Mouse (Mus musculus) hindbrain, postnatal 0 days (tissue): Measurements from ENCODE around the gene Sirt7. TPM values are rescaled to one million over a fixed set of nuclear protein-coding genes. Genes with fewer than 3 reads are reported as not detected.

Experiments used
- ATAC-seq: fragments of 200-750 bp; cut with Nextera tagmentation; 2 replicates; pipeline ENCODE4 v1.8.0; 2017; ENCODE audit warnings: mild to moderate bottlenecking, moderate TSS enrichment, moderate library complexity
- DNase-seq: peaks from one replicate; pipeline ENCODE4 v3.0.0-alpha.2; 2015; ENCODE audit warnings: low spot score
- H3K27ac ChIP-seq: fragments of 300-500 bp; sonication (generic); 2 replicates; pipeline ENCODE4 v1.5.1; 2014; ENCODE audit warnings: mild to moderate bottlenecking
- H3K27me3 ChIP-seq: fragments of 300-500 bp; sonication (generic); 2 replicates; pipeline ENCODE4 v1.6.1; 2014; ENCODE audit warnings: low read length, mixed read lengths; ENCODE audit not compliant: insufficient read depth
- H3K36me3 ChIP-seq: fragments of 300-500 bp; sonication (generic); 2 replicates; pipeline ENCODE4 v1.6.1; 2014; ENCODE audit warnings: low read length, mixed read lengths; ENCODE audit not compliant: insufficient read depth
- H3K4me1 ChIP-seq: fragments of 300-500 bp; sonication (generic); 2 replicates; pipeline ENCODE4 v1.6.1; 2014; ENCODE audit warnings: antibody characterized with exemption, low read length, mixed read lengths; ENCODE audit not compliant: insufficient read depth
- H3K4me2 ChIP-seq: fragments of 300-500 bp; sonication (generic); 2 replicates; pipeline ENCODE4 v1.6.1; 2014; ENCODE audit warnings: low read depth, mild to moderate bottlenecking, low read length, moderate library complexity, mixed read lengths
- H3K4me3 ChIP-seq: fragments of 300-500 bp; sonication (generic); 2 replicates; pipeline ENCODE4 v1.5.1; 2014; ENCODE audit warnings: low read length
- H3K9ac ChIP-seq: fragments of 300-500 bp; sonication (generic); replicated peaks from 2 replicates; pipeline ENCODE4 v1.6.1; 2014; ENCODE audit warnings: mild to moderate bottlenecking, low read length, moderate library complexity, mixed read lengths
- H3K9me3 ChIP-seq: fragments of 300-500 bp; sonication (generic); 2 replicates; pipeline ENCODE4 v1.6.1; 2016; ENCODE audit warnings: low read length, mixed read lengths
- CTCF ChIP-seq: IDR thresholded peaks from 2 replicates; pipeline ENCODE4 v1.5.1; 2016; ENCODE audit warnings: antibody characterized with exemption, control low read depth, low read depth
- WGBS: fragments of 180-500 bp; shearing (Covaris S2); extraction: QIAGEN DNeasy Blood & Tissue Kit; methylation state at CpG from one replicate; pipeline ENCODE4 v1.1.7; 2014; 5-methylcytosine and 5-hydroxymethylcytosine counted together
- microRNA-seq, 2 experiments: library from miRNA; unstranded; fragments of <30 nt; microRNA quantifications; one replicate each; pipeline ENCODE4; 2016
- polyA plus RNA-seq: library from polyadenylated mRNA; unstranded; fragments of >200 nt; fragmentation: Nextera tagmentation; extraction: Ambion mirVana; gene quantifications from 2 replicates; pipeline ENCODE4 v1.2.1, GENCODE M21; 2015
- total RNA-seq: library from RNA; depleted of rRNA; stranded (reverse); fragments of >200 nt; gene quantifications from 2 replicates; pipeline ENCODE4 v1.2.3, GENCODE M21; 2014; rRNA removed

The Sirt7 gene
- total and polyA plus RNA-seq, 2 experiments from 2014 or later = 32.3 to 32.8 TPM

DNA sequence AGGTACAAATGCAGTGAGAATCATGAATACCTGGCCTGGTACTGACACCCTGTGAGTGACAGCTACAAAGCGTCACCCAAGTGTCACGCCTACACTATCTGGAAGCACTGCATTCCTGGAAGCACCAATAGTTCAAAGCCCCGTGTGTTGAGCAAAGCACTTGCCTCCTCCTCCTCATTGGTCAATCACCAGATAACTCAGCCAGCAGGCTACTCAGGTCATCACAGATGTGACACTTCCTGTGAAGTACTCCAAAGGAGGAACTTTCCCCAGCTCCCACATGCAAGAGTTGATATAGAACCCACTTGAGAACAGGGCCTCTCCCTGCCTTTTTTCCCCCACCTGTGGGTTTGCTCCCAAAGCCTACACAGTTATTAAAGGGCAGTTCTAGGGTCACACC, 53.9 kb downstream of the Sirt7 start:
- peak overlapping the region; percentile 86 for H3K4me2 ChIP-seq
- ATAC-seq (no peak), DNase-seq (no peak)
- no peak overlapping the region for H3K27ac ChIP-seq
- 0 out of 2 replicates have a peak overlapping the region, but pooled peaks have one; percentile 93 for H3K4me3 ChIP-seq
- no peaks in the 10 kb centered on the region for H3K9me3 ChIP-seq
- H3K27me3 ChIP-seq = no peaks in the 10 kb centered on the region
- H3K36me3 ChIP-seq = peaks cover 42% of the 10 kb centered on the region; the same call in 1 of the 2 replicates
- 0 out of 2 replicates have a peak overlapping the region, but pooled peaks have one; percentile 67 for H3K9ac ChIP-seq
- no peak for TF ChIP-seq CTCF
- peaks cover 13% of the 10 kb centered on the region for H3K4me1 ChIP-seq
- 77% methylated on average over 3 of the region's 3 CpGs for WGBS

Small RNA genes lying within 50 kb of the gene (microRNA-seq; reads per million reads assigned to microRNA genes)
- gene Mir6936 = 0.72 to 1.2 reads per million in 2 experiments

Other genes with a start within 250 kb of the Sirt7 start
Only the 30 nearest of the 33 such genes appear.
- gene Tspan10, start 182.6 kb downstream of the Sirt7 start, total RNA-seq = not detected in 2 replicates
- not detected in 2 replicates for gene Tspan10, start 182.6 kb downstream of the Sirt7 start, polyA plus RNA-seq
- gene Pde6g, start 171.7 kb downstream of the Sirt7 start, total RNA-seq = not detected in 2 replicates
- 0.23 TPM in 1 of 2 replicates, not detected in the other for gene Pde6g, start 171.7 kb downstream of the Sirt7 start, polyA plus RNA-seq
- 11.7 and 11.9 TPM in 2 replicates for gene Oxld1, start 167.2 kb downstream of the Sirt7 start, total RNA-seq
- 13.3 and 13.6 TPM in 2 replicates for gene Oxld1, start 167.2 kb downstream of the Sirt7 start, polyA plus RNA-seq
- 10.4 and 15.4 TPM in 2 replicates for gene Ccdc137, start 167.1 kb downstream of the Sirt7 start, total RNA-seq
- 17.3 and 18.7 TPM in 2 replicates for gene Ccdc137, start 167.1 kb downstream of the Sirt7 start, polyA plus RNA-seq
- 67.2 and 113 TPM in 2 replicates for gene Arl16, start 157.6 kb downstream of the Sirt7 start, total RNA-seq
- gene Arl16, start 157.6 kb downstream of the Sirt7 start, polyA plus RNA-seq = 71.2 and 73.0 TPM in 2 replicates
- gene Mrpl12, start 140.6 kb downstream of the Sirt7 start, total RNA-seq = 37.5 and 52.4 TPM in 2 replicates
- 147 and 155 TPM in 2 replicates for gene Mrpl12, start 140.6 kb downstream of the Sirt7 start, polyA plus RNA-seq
- gene Slc25a10, start 133.4 kb downstream of the Sirt7 start, total RNA-seq = 41.3 and 52.5 TPM in 2 replicates
- gene Slc25a10, start 133.4 kb downstream of the Sirt7 start, polyA plus RNA-seq = 28.0 and 28.8 TPM in 2 replicates
- 0.99 and 3.1 TPM in 2 replicates for gene Gcgr, start 94.5 kb downstream of the Sirt7 start, total RNA-seq
- 1.0 TPM in 2 replicates for gene Gcgr, start 94.5 kb downstream of the Sirt7 start, polyA plus RNA-seq
- 144 and 192 TPM in 2 replicates for gene Mcrip1, start 75.5 kb downstream of the Sirt7 start, total RNA-seq
- gene Mcrip1, start 75.5 kb downstream of the Sirt7 start, polyA plus RNA-seq = 250 and 257 TPM in 2 replicates
- gene Ppp1r27, start 74.1 kb downstream of the Sirt7 start, total RNA-seq = not detected in 2 replicates
- not detected in 2 replicates for gene Ppp1r27, start 74.1 kb downstream of the Sirt7 start, polyA plus RNA-seq
- 147 and 174 TPM in 2 replicates for gene P4hb, start 52.0 kb downstream of the Sirt7 start, total RNA-seq
- gene P4hb, start 52.0 kb downstream of the Sirt7 start, polyA plus RNA-seq = 222 TPM in 2 replicates
- 252 and 297 TPM in 2 replicates for gene Arhgdia, start 43.6 kb downstream of the Sirt7 start, total RNA-seq
- 403 and 425 TPM in 2 replicates for gene Arhgdia, start 43.6 kb downstream of the Sirt7 start, polyA plus RNA-seq
- gene Alyref, start 26.9 kb downstream of the Sirt7 start, total RNA-seq = 95.2 and 114 TPM in 2 replicates
- gene Alyref, start 26.9 kb downstream of the Sirt7 start, polyA plus RNA-seq = 185 and 189 TPM in 2 replicates
- gene Anapc11, start 26.8 kb downstream of the Sirt7 start, total RNA-seq = 38.0 and 39.6 TPM in 2 replicates
- 198 and 200 TPM in 2 replicates for gene Anapc11, start 26.8 kb downstream of the Sirt7 start, polyA plus RNA-seq
- 0.78 TPM in 1 of 2 replicates, not detected in the other for gene Npb, start 16.8 kb downstream of the Sirt7 start, total RNA-seq
- 1.8 and 3.0 TPM in 2 replicates for gene Npb, start 16.8 kb downstream of the Sirt7 start, polyA plus RNA-seq
- gene Pcyt2, start 7.3 kb downstream of the Sirt7 start, total RNA-seq = 120 and 142 TPM in 2 replicates
- 125 and 143 TPM in 2 replicates for gene Pcyt2, start 7.3 kb downstream of the Sirt7 start, polyA plus RNA-seq
- 35.9 and 39.3 TPM in 2 replicates for gene Mafg, start 8.4 kb upstream of the Sirt7 start, total RNA-seq
- 36.5 and 38.9 TPM in 2 replicates for gene Mafg, start 8.4 kb upstream of the Sirt7 start, polyA plus RNA-seq
- gene Pycr1, start 18.5 kb upstream of the Sirt7 start, total RNA-seq = 9.0 and 9.3 TPM in 2 replicates
- gene Pycr1, start 18.5 kb upstream of the Sirt7 start, polyA plus RNA-seq = 13.2 and 13.8 TPM in 2 replicates
- 1.4 and 1.5 TPM in 2 replicates for gene Myadml2, start 22.9 kb upstream of the Sirt7 start, total RNA-seq
- 1.3 and 1.5 TPM in 2 replicates for gene Myadml2, start 22.9 kb upstream of the Sirt7 start, polyA plus RNA-seq
- 6.9 and 10.3 TPM in 2 replicates for gene Notum, start 35.9 kb upstream of the Sirt7 start, total RNA-seq
- 3.0 and 4.1 TPM in 2 replicates for gene Notum, start 35.9 kb upstream of the Sirt7 start, polyA plus RNA-seq
- 105 and 130 TPM in 2 replicates for gene Aspscr1, start 47.7 kb upstream of the Sirt7 start, total RNA-seq
- gene Aspscr1, start 47.7 kb upstream of the Sirt7 start, polyA plus RNA-seq = 143 and 148 TPM in 2 replicates
- gene Cenpx, start 88.5 kb upstream of the Sirt7 start, total RNA-seq = 57.6 and 78.6 TPM in 2 replicates
- gene Cenpx, start 88.5 kb upstream of the Sirt7 start, polyA plus RNA-seq = 99.7 and 100 TPM in 2 replicates
- gene Lrrc45, start 88.7 kb upstream of the Sirt7 start, total RNA-seq = 35.4 and 49.1 TPM in 2 replicates
- 41.7 and 44.3 TPM in 2 replicates for gene Lrrc45, start 88.7 kb upstream of the Sirt7 start, polyA plus RNA-seq
- gene Rac3, start 96.2 kb upstream of the Sirt7 start, total RNA-seq = 669 and 698 TPM in 2 replicates
- gene Rac3, start 96.2 kb upstream of the Sirt7 start, polyA plus RNA-seq = 593 and 639 TPM in 2 replicates
- 16.1 and 17.6 TPM in 2 replicates for gene Dcxr, start 102.0 kb upstream of the Sirt7 start, total RNA-seq
- 20.2 and 21.3 TPM in 2 replicates for gene Dcxr, start 102.0 kb upstream of the Sirt7 start, polyA plus RNA-seq
- 4.7 and 6.1 TPM in 2 replicates for gene Cbr2, start 106.9 kb upstream of the Sirt7 start, total RNA-seq
- gene Cbr2, start 106.9 kb upstream of the Sirt7 start, polyA plus RNA-seq = 3.5 and 4.0 TPM in 2 replicates
- gene Hmga1b, start 137.6 kb upstream of the Sirt7 start, total RNA-seq = 0.42 and 1.3 TPM in 2 replicates
- gene Hmga1b, start 137.6 kb upstream of the Sirt7 start, polyA plus RNA-seq = 1.9 and 2.5 TPM in 2 replicates
- 93.6 and 97.0 TPM in 2 replicates for gene Rfng, start 159.0 kb upstream of the Sirt7 start, total RNA-seq
- 94.6 and 107 TPM in 2 replicates for gene Rfng, start 159.0 kb upstream of the Sirt7 start, polyA plus RNA-seq
- 304 and 314 TPM in 2 replicates for gene Gps1, start 159.0 kb upstream of the Sirt7 start, total RNA-seq
- gene Gps1, start 159.0 kb upstream of the Sirt7 start, polyA plus RNA-seq = 234 and 242 TPM in 2 replicates
- gene Dus1l, start 171.2 kb upstream of the Sirt7 start, total RNA-seq = 36.3 and 48.5 TPM in 2 replicates
- gene Dus1l, start 171.2 kb upstream of the Sirt7 start, polyA plus RNA-seq = 40.4 and 42.2 TPM in 2 replicates